Mouse (Mus musculus): ENCODE data around the gene Slc1a1.

Gene Slc1a1

GRCm38 (mm10) chr19:28854831-28855230 lies 20.0 kb downstream of the Slc1a1 start:
- no peak for DNase-seq

GRCm38 (mm10) chr19:28860246-28860645 lies 25.4 kb downstream of the Slc1a1 start:
- DNase-seq = no peak

- DNase-seq = no peak
These were observed 28.8 kb downstream of the Slc1a1 start for GRCm38 (mm10) chr19:28863626-28864025.

GRCm38 (mm10) chr19:28864981-28865380 lies 30.1 kb downstream of the Slc1a1 start:
- DNase-seq = no peak

GRCm38 (mm10) chr19:28865501-28865900 lies 30.7 kb downstream of the Slc1a1 start:
- no peak for DNase-seq

GRCm38 (mm10) chr19:28869251-28869855 lies 34.5 kb downstream of the Slc1a1 start:
- no peak for DNase-seq

GRCm38 (mm10) chr19:28870351-28870750 lies 35.5 kb downstream of the Slc1a1 start:
- DNase-seq = no peak

GRCm38 (mm10) chr19:28879476-28879875 lies 44.6 kb downstream of the Slc1a1 start:
- DNase-seq = no peak

GRCm38 (mm10) chr19:28883126-28883525 lies 48.3 kb downstream of the Slc1a1 start:
- peak; percentile 10 to 20 for DNase-seq

- DNase-seq = no peak
These were observed 53.6 kb downstream of the Slc1a1 start for GRCm38 (mm10) chr19:28888496-28888895.

GRCm38 (mm10) chr19:28889251-28889650 lies 54.4 kb downstream of the Slc1a1 start:
- DNase-seq = no peak

GRCm38 (mm10) chr19:28891238-28891637 lies 56.4 kb downstream of the Slc1a1 start:
- no peak for DNase-seq

GRCm38 (mm10) chr19:28891864-28892263 lies 57.0 kb downstream of the Slc1a1 start:
- no peak for DNase-seq

GRCm38 (mm10) chr19:28896639-28897038 lies 61.8 kb downstream of the Slc1a1 start:
- no peak for DNase-seq

GRCm38 (mm10) chr19:28897497-28897896 lies 62.6 kb downstream of the Slc1a1 start:
- DNase-seq = no peak

- no peak for DNase-seq
These were observed 65.9 kb downstream of the Slc1a1 start for GRCm38 (mm10) chr19:28900771-28901170.

- DNase-seq = no peak
These were observed 67.3 kb downstream of the Slc1a1 start for GRCm38 (mm10) chr19:28902111-28902510.

GRCm38 (mm10) chr19:28902806-28903205 lies 68.0 kb downstream of the Slc1a1 start:
- DNase-seq = no peak

- no peak for DNase-seq
These were observed 68.8 kb downstream of the Slc1a1 start for GRCm38 (mm10) chr19:28903536-28904119.

GRCm38 (mm10) chr19:28908186-28908585 lies 73.3 kb downstream of the Slc1a1 start:
- DNase-seq = no peak

- DNase-seq = no peak
These were observed 73.8 kb downstream of the Slc1a1 start for GRCm38 (mm10) chr19:28908693-28909092.

GRCm38 (mm10) chr19:28914598-28914997 lies 79.7 kb downstream of the Slc1a1 start:
- no peak for DNase-seq

GRCm38 (mm10) chr19:28915602-28916250 lies 80.9 kb downstream of the Slc1a1 start:
- no peak for DNase-seq

- no peak for DNase-seq
These were observed 81.6 kb downstream of the Slc1a1 start for GRCm38 (mm10) chr19:28916492-28916891.
